Mouse (Mus musculus): ENCODE measurements around the gene 4930550C14Rik. TPM values are rescaled to one million over a fixed set of nuclear protein-coding genes. Genes with fewer than 3 reads are reported as not detected.

4930550C14Rik gene
- not detected in 2 replicates for polyA plus RNA-seq (2012; ENCODE audit: low replicate concordance)

DNA sequence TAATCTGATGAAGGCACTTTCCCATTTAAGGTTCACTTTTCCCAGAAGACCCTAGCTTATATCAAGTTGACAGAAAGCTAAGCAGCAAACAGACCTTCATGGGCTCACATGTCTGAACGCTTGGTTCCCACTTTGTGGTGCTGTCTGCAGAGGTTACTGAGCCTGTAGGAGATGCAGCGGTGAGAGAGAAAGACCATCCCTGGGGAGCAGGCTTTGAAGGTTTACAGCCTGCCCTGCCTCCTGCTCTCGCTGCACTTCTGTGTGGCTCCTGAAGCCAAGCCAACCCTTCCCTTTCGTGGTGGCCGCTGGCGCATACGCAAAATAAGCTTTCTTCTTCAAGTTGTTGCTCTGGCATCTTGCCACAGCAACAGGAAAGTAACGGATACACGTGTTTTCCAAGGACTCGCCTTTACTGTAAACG is at the start of gene 4930550C14Rik:
TSS of gene 4930550C14Rik (plus strand) at position 35 of the 421 bp plus-strand sequence.

DNA sequence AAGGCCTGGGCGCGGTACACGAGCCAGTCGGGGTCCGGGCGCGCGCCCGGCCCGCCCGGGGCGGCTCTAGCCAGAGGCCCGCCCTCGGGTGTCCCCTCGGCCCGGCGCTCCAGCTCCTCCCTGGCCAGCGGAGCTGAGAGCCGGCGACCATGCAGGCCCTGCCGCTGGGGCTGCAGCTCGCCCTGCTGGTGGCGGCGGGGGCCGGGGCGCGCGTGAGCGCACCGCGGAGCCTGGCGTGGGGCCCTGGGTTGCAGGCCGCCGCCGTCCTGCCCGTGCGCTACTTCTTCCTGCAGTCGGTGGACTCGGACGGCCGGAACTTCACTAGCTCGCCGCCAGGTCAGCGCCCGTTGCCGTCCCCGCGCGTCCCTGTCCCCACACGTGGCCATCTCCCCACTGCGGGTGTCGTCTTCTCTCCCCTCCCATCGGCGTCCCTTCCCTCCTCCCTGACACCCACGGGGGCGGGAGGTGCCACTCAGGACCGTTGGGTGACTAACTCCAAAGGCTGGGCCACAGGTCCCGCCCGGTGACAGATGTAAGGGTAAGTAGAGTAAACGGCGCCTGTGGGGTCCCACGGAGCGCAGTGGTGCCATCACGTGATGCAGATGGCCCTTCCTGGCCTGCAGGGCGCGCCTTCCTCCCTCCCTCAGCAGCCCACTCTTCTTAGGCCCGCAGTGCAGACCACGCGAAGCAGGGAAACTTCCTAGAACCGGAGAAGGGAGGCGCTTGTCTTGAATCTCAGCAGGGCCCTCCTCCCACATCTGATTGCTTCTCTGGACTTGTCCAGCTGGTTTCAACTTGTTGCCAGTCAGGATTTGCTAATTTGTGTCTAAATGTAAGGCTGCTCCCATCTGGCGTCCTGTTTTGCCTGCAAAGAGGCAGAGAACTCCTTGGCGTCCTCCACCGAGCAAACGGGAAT is 17.9 kb upstream of the 4930550C14Rik start, which contains the start of gene Kdelc2:
TSS of gene Kdelc2 (plus strand) at position 75 of the 916 bp plus-strand sequence.

Other genes with a start within 250 kb of the 4930550C14Rik start
- gene Ddx10, start 154.3 kb upstream of the 4930550C14Rik start, polyA plus RNA-seq (2012; ENCODE audit: low replicate concordance) = 9.0 and 10.5 TPM in 2 replicates
- not detected in 2 replicates for gene Exph5, start 100.7 kb upstream of the 4930550C14Rik start, polyA plus RNA-seq (2012; ENCODE audit: low replicate concordance)
- gene Kdelc2, start 18.3 kb upstream of the 4930550C14Rik start, polyA plus RNA-seq (2012; ENCODE audit: low replicate concordance) = 0.14 and 0.23 TPM in 2 replicates
- 0.70 and 4.5 TPM in 2 replicates for gene Atm, start 134.4 kb downstream of the 4930550C14Rik start, polyA plus RNA-seq (2012; ENCODE audit: low replicate concordance)
- 0.44 and 1.5 TPM in 2 replicates for gene Npat, start 134.7 kb downstream of the 4930550C14Rik start, polyA plus RNA-seq (2012; ENCODE audit: low replicate concordance)
- 3.8 and 243 TPM in 2 replicates for gene Acat1, start 208.1 kb downstream of the 4930550C14Rik start, polyA plus RNA-seq (2012; ENCODE audit: low replicate concordance)